Comparison of ENCODE assay signal across 7 mouse cellular contexts in the genomic region with DNA sequence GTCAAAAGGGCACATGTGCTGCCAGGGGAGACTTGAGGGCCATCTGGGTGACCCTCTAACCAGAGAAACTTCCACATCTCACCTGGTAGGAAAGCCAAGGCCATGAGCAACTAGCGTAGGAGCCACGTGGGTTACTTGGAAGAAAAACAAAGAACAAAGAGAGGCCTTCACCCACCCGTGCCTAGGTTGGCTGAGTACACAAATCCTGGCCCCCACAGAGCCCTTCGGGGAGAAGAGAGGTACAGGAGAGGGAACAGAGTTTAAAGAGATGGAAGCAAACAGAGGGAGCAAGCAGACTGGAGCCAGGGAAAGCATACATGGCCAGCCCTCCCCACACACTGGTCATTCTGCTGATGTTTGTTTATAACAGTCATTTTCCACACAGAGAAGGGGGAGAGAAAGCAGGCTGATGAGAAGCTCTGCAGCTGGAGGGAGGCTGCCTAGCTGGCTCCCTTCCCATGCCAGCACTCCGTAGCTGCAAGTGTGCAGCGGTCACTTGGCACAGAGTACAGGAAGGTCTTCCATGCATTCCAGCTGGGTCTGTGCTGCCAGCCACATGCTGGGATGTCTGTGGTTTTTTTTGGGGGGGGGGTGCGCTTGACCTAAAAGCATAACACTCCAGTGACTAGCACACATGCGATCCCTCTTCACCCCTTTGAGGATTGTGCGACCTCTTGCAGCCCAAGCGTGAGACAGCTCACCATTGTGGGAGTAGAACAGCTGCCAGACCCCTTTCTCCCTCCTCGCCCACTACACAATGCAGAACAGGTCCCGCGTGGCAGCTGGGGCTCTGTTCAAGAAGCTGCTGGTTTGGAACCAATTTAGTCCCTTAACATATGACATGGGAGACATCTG.
DNase-seq lines count a peak whose midpoint lies in the region; ATAC-seq lines count a peak whose summit lies in the region.

No protein-coding gene starts in this region.

- ATAC-seq in hindbrain, embryonic 11.5 days (ENCODE audit: low FRiP score): peak; percentile 43; the same call in 1 of the 2 replicates
- ATAC-seq in limb, embryonic 13.5 days (ENCODE audit: low FRiP score, low read depth): peak; percentile 19; the same call in 1 of the 2 replicates
- no peak for ATAC-seq in erythroblast, adult 5-6 weeks (replicated peaks; ENCODE audit: low FRiP score, poor library complexity, severe bottlenecking)

- H3K27ac ChIP-seq in hindbrain, embryonic 11.5 days (ENCODE audit: low read depth, low read length): peak overlapping the region; percentile 58
- H3K27ac ChIP-seq in limb, embryonic 13.5 days: peak overlapping the region; percentile 28; the same call in 1 of the 2 replicates

- H3K4me2 ChIP-seq in hindbrain, embryonic 11.5 days (replicated peaks; ENCODE audit: low read depth, low read length): no peak overlapping the region
- no peak overlapping the region for H3K4me2 ChIP-seq in limb, embryonic 13.5 days (replicated peaks)

- no peaks in the 10 kb centered on the region; the same call in 1 of the 2 replicates for H3K4me1 ChIP-seq in hindbrain, embryonic 11.5 days (replicated peaks; ENCODE audit: control insufficient read depth, insufficient read depth, low read length)
- peaks cover 75% of the 10 kb centered on the region for H3K4me1 ChIP-seq in limb, embryonic 13.5 days

- WGBS in hindbrain, embryonic 11.5 days: 40% methylated on average over 13 of the region's 13 CpGs
- 51% methylated on average over 13 of the region's 13 CpGs for WGBS in limb, embryonic 13.5 days

- peak; percentile 52 for DNase-seq in ovary, adult 18-20 months (ENCODE audit: low spot score)
- no peak for DNase-seq in ovary, postnatal 10 days (ENCODE audit: low spot score)
- DNase-seq in hindbrain, embryonic 11.5 days (ENCODE audit: low spot score): peak; percentile 57
- DNase-seq in left cerebral cortex, postnatal 25 days (ENCODE audit: low spot score in 2 of 2): no peak
- no peak for DNase-seq in right cerebral cortex, postnatal 14 days

- no peaks in the 10 kb centered on the region for H3K27me3 ChIP-seq in hindbrain, embryonic 11.5 days (ENCODE audit: control insufficient read depth, insufficient read depth, low read length)
- H3K27me3 ChIP-seq in limb, embryonic 13.5 days: no peaks in the 10 kb centered on the region

- H3K9me3 ChIP-seq in hindbrain, embryonic 11.5 days (ENCODE audit: control insufficient read depth, low read length): no peaks in the 10 kb centered on the region
- no peaks in the 10 kb centered on the region for H3K9me3 ChIP-seq in limb, embryonic 13.5 days

- H3K36me3 ChIP-seq in hindbrain, embryonic 11.5 days (ENCODE audit: control insufficient read depth, insufficient read depth, low read length): no peaks in the 10 kb centered on the region
- peaks cover 64% of the 10 kb centered on the region for H3K36me3 ChIP-seq in limb, embryonic 13.5 days

- no peak overlapping the region for H3K9ac ChIP-seq in hindbrain, embryonic 11.5 days (ENCODE audit: low read depth, low read length)
- H3K9ac ChIP-seq in limb, embryonic 13.5 days: no peak overlapping the region

- intact Hi-C loops in left cerebral cortex, postnatal 25 days (cut with DNase I): no loop called here

- H3K4me3 ChIP-seq in hindbrain, embryonic 11.5 days (ENCODE audit: low read depth, low read length): no peak overlapping the region
- no peak overlapping the region for H3K4me3 ChIP-seq in limb, embryonic 13.5 days

Comparison
In these comparisons a context has a peak if more than half of its experiments do, and no peak if none do; other contexts are left out.
1. DNase-seq: peak in ovary, adult 18-20 months (single experiment) and hindbrain, embryonic 11.5 days (single experiment); none in ovary, postnatal 10 days (single experiment), left cerebral cortex, postnatal 25 days (0 of 2) and right cerebral cortex, postnatal 14 days (single experiment).